Mouse (Mus musculus) A20 (cell line): ENCODE data around the gene Sult3a2.
"Not testable (repeated sequence)": the region's sequence is repeated elsewhere in the genome, so short reads cannot be mapped to it uniquely, and the experiment has no call there.

ENCODE experiments used
- DNase-seq: peaks from one replicate; pipeline ENCODE4 v3.0.0-alpha.2; 2011; ENCODE audit warnings: low read depth, low spot score

The Sult3a2 gene

GRCm38 (mm10) chr10:33786604-33787003, at the start of gene Sult3a2:
TSS of gene Sult3a2 (minus strand) at chr10:33786704.
- no peak for DNase-seq

- DNase-seq: no peak
Measured at GRCm38 (mm10) chr10:33820892-33821291, 34.4 kb upstream of the Sult3a2 start.

- no peak for DNase-seq
Measured at GRCm38 (mm10) chr10:33816923-33817322, 30.4 kb upstream of the Sult3a2 start.

GRCm38 (mm10) chr10:33814266-33814665, 27.8 kb upstream of the Sult3a2 start:
- DNase-seq: no peak

- DNase-seq: no peak
Measured at GRCm38 (mm10) chr10:33811807-33812206, 25.3 kb upstream of the Sult3a2 start.

GRCm38 (mm10) chr10:33797221-33797949, 10.9 kb upstream of the Sult3a2 start:
- not testable (repeated sequence) for DNase-seq

GRCm38 (mm10) chr10:33796269-33796915, 9.9 kb upstream of the Sult3a2 start:
- DNase-seq: not testable (repeated sequence)

GRCm38 (mm10) chr10:33792166-33792565, 5.7 kb upstream of the Sult3a2 start:
- DNase-seq: not testable (repeated sequence)

- DNase-seq: no peak
Measured at GRCm38 (mm10) chr10:33787541-33787940, 1.0 kb upstream of the Sult3a2 start.

GRCm38 (mm10) chr10:33735251-33735650, 51.3 kb downstream of the Sult3a2 start:
- DNase-seq: not testable (repeated sequence)

- no peak for DNase-seq
Measured at GRCm38 (mm10) chr10:33733241-33733640, 53.3 kb downstream of the Sult3a2 start.

- no peak for DNase-seq
Measured at GRCm38 (mm10) chr10:33732409-33733185, 53.9 kb downstream of the Sult3a2 start.

- no peak for DNase-seq
Measured at GRCm38 (mm10) chr10:33723764-33724163, 62.7 kb downstream of the Sult3a2 start.

- DNase-seq: no peak
Measured at GRCm38 (mm10) chr10:33721827-33722438, 64.6 kb downstream of the Sult3a2 start.
